Mouse (Mus musculus): Measurements from ENCODE around the gene Cars. TPM values are rescaled to one million over a fixed set of nuclear protein-coding genes. Genes with fewer than 3 reads are reported as not detected.
A peak's percentile ranks its signal among the peaks of the same experiment; 100 is the strongest.
"Not testable (repeated sequence)": the region's sequence is repeated elsewhere in the genome, so short reads cannot be mapped to it uniquely, and the experiment has no call there.

Cars gene
- polyA plus RNA-seq (2016; fragmentation: Nextera tagmentation; extraction: Ambion mirVana): 75.5 and 77.0 TPM in 2 replicates

DNA sequence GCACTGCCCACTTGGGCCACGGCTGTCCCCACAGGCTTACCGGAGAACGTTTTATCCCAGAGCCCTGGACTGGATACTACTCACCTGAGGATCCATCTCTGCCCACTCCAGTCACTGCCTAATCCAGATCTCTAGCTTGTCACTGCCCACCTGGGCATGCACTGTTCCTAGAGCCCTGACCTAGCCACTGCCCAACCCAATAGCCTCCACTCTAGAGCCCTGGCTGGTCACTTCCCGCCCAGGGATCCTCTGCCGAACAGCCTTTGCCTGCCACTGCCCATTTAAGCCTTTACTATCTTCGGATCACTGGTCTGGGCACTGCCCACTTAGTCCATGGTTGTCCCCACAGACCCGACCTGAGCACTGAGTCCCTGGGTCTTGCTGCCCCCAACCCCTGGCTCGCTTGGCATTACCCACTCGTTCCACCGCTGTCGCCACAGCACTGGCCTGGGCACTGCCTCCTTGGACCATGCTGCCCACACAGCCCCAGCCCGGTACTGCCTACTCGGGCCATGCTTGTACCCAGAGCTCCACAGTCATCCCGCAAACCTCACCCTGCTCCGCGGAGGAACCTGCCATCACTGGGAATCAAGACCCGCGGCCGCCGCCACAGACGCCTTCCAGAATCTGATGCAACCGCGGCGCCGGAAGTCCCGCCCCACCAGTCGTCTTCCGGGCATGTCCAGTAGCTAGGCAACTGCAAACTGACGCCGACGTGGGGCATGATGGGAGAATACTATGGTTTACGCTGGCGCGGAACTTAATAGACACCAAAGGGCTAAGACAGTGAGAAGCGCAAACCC is at the start of gene Cars:
TSS of gene Cars (minus strand) at position 663 of the 803 bp plus-strand sequence.
- WGBS: 3% methylated on average over 35 of the region's 35 CpGs
- Histone ChIP-seq H3K4me1 (replicated peaks) (peaks cover 20% of the 10 kb centered on the region), H3K9me3 (no peaks in the 10 kb centered on the region), H3K4me3 (peak within 1 kb of the TSS; percentile 82), H3K27ac (peak within 1 kb of the TSS; percentile 91), H3K27me3 (ENCODE audit: insufficient read depth, poor library complexity, severe bottlenecking) (no peaks in the 10 kb centered on the region), H3K36me3 (peaks cover 26% of the 10 kb centered on the region)
- peak; percentile 97 for DNase-seq (ENCODE audit: low spot score)

DNA sequence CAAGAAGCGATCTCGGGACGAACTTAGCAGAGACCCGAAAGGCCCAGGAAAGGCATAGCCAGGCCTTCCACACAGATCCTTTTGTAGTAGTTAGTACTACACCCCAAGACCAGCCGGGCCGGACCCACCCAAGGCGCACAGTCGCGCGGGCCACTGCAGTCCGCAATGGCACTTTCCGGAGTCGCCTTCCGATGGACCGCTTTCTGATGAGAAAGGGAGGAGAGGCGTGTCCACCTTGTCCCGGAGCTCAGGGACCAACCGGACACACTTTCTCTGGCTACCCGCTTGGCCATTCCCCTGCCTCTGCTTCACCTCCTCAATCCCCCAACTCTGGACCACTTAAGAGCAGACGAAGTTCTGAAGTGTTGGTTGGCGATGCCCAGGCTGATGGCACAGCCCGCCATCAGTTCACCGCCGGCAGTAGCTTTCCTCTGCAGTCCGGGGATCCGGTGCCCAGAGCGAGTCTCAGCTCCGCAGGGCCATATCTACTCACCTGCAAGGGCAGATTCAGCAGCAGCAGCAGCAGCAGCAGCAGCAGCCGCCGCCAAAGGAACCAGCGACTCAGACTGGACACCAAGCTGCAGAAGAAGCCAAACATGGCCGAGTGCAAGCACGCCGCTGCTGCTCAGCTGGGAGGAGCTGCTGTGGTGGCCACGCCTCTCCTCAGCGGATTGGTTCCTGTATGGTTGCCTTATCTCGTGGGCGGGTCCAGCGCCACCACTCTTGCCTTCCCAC is 49.3 kb upstream of the Cars start, which contains the start of gene Tnfrsf22:
TSS of gene Tnfrsf22 (minus strand) at position 628 of the 735 bp plus-strand sequence.
- WGBS: 3% methylated on average over 39 of the region's 39 CpGs

DNA sequence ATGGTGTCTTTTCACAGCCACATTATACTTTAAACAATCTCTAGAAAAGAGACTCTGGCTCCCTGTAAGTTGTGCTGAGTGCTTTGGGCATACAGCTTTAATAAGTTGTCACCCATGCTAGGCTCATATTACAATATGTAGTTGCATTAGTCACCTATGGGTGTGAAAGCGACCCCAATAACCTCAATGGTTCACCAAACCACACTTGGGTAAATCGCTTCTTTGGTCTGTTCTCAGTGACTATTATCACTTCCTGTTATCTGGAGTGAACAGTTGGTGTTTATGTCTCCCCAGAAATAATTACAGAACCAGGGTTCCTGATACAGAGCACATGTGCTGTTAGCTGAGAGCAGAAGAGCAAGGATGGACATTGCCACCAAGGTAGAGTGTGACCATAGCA is 44.1 kb upstream of the Cars start:
- not testable (repeated sequence) for H3K27ac ChIP-seq; DNase-seq (ENCODE audit: low spot score); H3K4me3 ChIP-seq; H3K4me1 ChIP-seq (replicated peaks); H3K27me3 ChIP-seq (ENCODE audit: insufficient read depth, poor library complexity, severe bottlenecking); H3K36me3 ChIP-seq; H3K9me3 ChIP-seq
- 91% methylated on average over 2 of the region's 2 CpGs for WGBS

More for the DNA sequence above, 49.3 kb upstream of the Cars start, which contains the start of gene Tnfrsf22:
- no peaks in the 10 kb centered on the region for H3K4me1 ChIP-seq (replicated peaks)
- peak within 1 kb of the TSS; percentile 78 for H3K4me3 ChIP-seq
- peak; percentile 88 for DNase-seq (ENCODE audit: low spot score)
- peaks cover 16% of the 10 kb centered on the region; the same call in 1 of the 2 replicates for H3K9me3 ChIP-seq
- H3K36me3 ChIP-seq: no peaks in the 10 kb centered on the region
- no peaks in the 10 kb centered on the region for H3K27me3 ChIP-seq (ENCODE audit: insufficient read depth, poor library complexity, severe bottlenecking)
- H3K27ac ChIP-seq: peak within 1 kb of the TSS; percentile 84

DNA sequence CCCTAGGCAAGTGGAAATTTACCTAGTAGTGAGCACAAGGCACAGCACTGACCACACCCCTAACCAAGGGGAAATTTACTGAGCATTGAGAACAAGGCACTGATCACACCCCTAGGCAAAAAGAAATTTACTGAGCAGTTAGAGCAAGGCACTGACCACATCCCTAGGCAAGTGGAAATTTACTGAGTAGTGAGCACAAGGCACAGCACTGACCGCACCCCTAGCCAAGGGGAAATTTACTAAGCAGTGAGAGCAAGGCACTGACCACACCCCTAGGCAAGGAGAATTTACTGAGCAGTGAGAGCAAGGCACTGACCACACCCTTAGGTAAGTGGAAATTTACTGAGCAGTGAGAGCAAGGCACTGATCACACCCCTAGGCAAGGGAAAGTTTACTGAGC is 36.8 kb upstream of the Cars start:
- no peak for DNase-seq (ENCODE audit: low spot score)
- Histone ChIP-seq H3K27me3 (ENCODE audit: insufficient read depth, poor library complexity, severe bottlenecking) (no peaks in the 10 kb centered on the region), H3K27ac (no peak overlapping the region), H3K4me3 (no peak overlapping the region), H3K36me3 (no peaks in the 10 kb centered on the region), H3K4me1 (replicated peaks) (no peaks in the 10 kb centered on the region), H3K9me3 (no peaks in the 10 kb centered on the region)
- WGBS: 93% methylated on average over 1 of the region's 1 CpGs

DNA sequence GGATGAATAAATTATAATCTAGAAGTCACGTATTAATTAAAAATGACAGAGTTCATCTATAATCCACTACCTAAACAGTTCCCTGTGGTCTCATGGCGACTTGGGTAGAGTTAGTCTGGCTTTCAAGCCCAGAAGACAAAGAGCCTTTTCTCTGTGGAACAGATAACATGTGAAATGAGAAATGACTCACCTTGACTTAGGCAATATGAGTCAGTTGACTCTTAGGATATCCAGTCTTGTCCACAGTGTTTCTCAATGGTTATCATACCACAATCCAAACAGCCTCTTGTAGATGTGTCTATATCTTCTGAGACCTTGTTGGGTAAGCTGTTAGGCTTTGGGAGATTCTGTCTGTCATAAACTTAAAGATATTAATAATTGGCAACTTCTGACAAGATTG is 31.6 kb upstream of the Cars start:
- Histone ChIP-seq H3K36me3 (no peaks in the 10 kb centered on the region), H3K4me3 (no peak overlapping the region), H3K27me3 (ENCODE audit: insufficient read depth, poor library complexity, severe bottlenecking) (no peaks in the 10 kb centered on the region), H3K27ac (no peak overlapping the region), H3K4me1 (replicated peaks) (no peaks in the 10 kb centered on the region), H3K9me3 (no peaks in the 10 kb centered on the region)
- DNase-seq (ENCODE audit: low spot score): no peak
- WGBS: 78% methylated on average over 2 of the region's 2 CpGs

DNA sequence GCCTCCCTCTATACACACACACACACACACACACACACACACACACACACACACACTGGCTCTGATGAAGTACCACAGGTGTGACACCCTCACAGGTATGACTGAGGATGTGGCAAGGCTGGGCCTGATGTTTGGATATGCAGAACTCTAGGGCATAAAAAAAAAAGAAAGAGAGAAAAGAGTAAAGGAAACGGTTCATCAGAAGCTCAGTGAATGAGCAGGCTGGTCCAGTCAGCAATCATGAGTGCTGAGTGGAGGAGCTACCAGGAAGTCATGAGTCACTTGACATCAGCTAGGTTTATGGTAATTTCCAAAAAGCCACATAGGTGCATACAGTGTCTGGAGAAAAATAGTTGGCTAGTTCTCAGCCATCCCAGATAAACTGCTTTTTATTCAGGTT is 29.6 kb upstream of the Cars start:
- Histone ChIP-seq H3K27ac (no peak overlapping the region), H3K4me3 (no peak overlapping the region), H3K4me1 (replicated peaks) (no peaks in the 10 kb centered on the region), H3K36me3 (no peaks in the 10 kb centered on the region), H3K27me3 (ENCODE audit: insufficient read depth, poor library complexity, severe bottlenecking) (no peaks in the 10 kb centered on the region), H3K9me3 (no peaks in the 10 kb centered on the region)
- no peak for DNase-seq (ENCODE audit: low spot score)
- 80% methylated on average over 1 of the region's 1 CpGs for WGBS

DNA sequence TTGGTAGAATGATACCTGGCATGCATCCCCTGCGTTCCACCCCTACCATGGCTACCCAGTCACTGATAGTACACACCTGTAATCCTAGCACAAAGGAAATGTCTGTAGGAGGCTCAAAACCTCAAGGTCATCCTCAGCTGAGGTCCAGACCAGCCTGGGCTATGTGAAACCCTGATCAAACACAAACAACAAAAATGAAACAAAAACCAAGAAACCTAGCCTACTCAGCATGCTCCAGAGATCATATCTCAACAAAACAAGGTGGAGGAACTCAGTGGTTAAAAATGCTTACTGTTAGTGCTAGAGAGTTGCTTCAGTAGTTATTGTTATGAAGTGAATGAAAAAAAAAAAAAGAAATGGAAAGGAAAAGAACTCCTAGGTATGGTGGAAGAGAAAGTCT is 28.6 kb upstream of the Cars start, which contains the start of gene Tnfrsf26:
TSS of gene Tnfrsf26 (minus strand) at position 183 of the 400 bp plus-strand sequence.
- H3K4me3 ChIP-seq: no peak within 1 kb of the TSS
- 94% methylated on average over 1 of the region's 1 CpGs for WGBS
- no peak for DNase-seq (ENCODE audit: low spot score)
- no peak within 1 kb of the TSS for H3K27ac ChIP-seq
- no peaks in the 10 kb centered on the region for H3K9me3 ChIP-seq
- no peaks in the 10 kb centered on the region for H3K36me3 ChIP-seq
- no peaks in the 10 kb centered on the region for H3K4me1 ChIP-seq (replicated peaks)
- no peaks in the 10 kb centered on the region for H3K27me3 ChIP-seq (ENCODE audit: insufficient read depth, poor library complexity, severe bottlenecking)

DNA sequence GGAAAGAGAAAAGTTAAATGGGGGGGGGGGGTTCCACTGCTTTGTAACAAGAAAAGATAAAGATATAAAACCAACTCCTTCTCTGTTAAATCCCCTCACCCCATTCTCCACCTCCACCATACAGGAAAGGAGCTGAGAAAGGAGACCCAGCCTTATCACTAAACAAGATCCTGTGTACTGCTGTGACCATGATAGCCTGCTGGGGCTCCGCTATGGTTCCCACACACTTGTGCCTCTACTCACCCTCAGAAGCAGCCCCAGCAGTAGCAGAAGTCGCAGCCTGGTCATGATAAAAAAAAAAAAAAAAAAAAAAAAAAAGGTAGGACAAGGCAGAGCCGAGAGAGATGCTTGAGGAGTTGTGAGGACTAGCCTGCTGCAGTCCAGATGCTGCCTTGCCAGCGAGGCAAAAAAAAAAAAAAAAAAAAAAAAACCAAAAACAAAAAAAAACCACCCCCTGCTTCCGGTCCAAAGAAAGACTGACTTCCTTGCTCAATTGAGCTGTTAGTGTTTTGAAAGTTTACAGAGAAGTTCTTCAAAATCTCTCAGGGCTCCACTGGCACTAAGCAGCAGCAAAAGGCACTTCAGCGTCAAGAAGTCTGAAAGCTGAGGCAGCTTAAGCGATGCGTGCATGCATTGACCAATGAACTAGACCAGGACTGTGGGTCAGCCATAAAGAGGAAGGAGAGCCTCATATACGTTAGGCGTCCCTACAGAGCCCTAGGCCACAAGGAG is 27.8 kb upstream of the Cars start:
- no peaks in the 10 kb centered on the region for H3K9me3 ChIP-seq
- no peaks in the 10 kb centered on the region for H3K36me3 ChIP-seq
- H3K4me1 ChIP-seq (replicated peaks): no peaks in the 10 kb centered on the region
- no peak for DNase-seq (ENCODE audit: low spot score)
- H3K27ac ChIP-seq: no peak overlapping the region
- no peaks in the 10 kb centered on the region for H3K27me3 ChIP-seq (ENCODE audit: insufficient read depth, poor library complexity, severe bottlenecking)
- no peak overlapping the region for H3K4me3 ChIP-seq
- WGBS: 62% methylated on average over 10 of the region's 10 CpGs

DNA sequence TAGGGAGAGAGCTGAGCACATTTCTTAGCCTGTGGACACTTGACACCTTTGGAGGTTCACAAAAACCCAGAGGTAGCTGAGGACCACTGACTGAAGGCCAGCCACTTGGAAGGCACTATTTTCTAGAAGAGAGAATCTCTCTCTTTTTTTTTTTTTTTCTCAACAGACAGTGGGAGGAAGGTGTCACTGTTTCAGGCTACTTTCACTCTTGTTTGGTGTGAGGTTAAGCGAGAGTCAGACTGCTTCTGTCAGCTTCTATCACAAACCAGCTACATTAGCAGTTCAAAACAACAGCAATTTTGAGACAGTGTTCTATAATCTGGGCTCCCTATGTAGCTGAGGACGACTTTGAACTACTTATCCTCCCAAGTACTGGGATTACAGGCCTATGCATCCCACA is 26.3 kb upstream of the Cars start:
- no peaks in the 10 kb centered on the region for H3K4me1 ChIP-seq (replicated peaks)
- no peak overlapping the region for H3K27ac ChIP-seq
- no peaks in the 10 kb centered on the region for H3K36me3 ChIP-seq
- no peak for DNase-seq (ENCODE audit: low spot score)
- H3K9me3 ChIP-seq: no peaks in the 10 kb centered on the region
- H3K27me3 ChIP-seq (ENCODE audit: insufficient read depth, poor library complexity, severe bottlenecking): no peaks in the 10 kb centered on the region
- 61% methylated on average over 2 of the region's 2 CpGs for WGBS
- H3K4me3 ChIP-seq: no peak overlapping the region

DNA sequence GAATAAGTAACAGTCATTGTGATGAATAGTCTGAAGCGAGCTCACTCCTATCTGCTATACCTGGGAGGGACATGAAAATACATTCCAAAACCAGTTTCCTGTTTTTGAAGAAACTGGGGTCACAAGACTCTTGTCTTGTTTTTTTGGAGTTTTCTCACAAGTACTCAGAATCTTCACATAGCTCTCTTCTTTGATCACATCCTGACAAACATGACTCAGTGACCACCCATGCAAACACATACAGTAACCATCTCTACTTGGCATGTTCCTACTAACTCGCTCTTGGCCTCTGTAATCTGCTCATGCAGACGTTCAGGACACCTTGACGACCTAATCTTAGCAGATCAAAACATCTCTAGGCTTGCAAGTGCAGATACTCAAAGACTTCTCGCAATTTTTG is 25.3 kb upstream of the Cars start:
- H3K27ac ChIP-seq: no peak overlapping the region
- no peaks in the 10 kb centered on the region for H3K9me3 ChIP-seq
- no peak overlapping the region for H3K4me3 ChIP-seq
- WGBS: 75% methylated on average over 5 of the region's 5 CpGs
- H3K4me1 ChIP-seq (replicated peaks): no peaks in the 10 kb centered on the region
- DNase-seq (ENCODE audit: low spot score): no peak
- no peaks in the 10 kb centered on the region for H3K36me3 ChIP-seq
- H3K27me3 ChIP-seq (ENCODE audit: insufficient read depth, poor library complexity, severe bottlenecking): no peaks in the 10 kb centered on the region

DNA sequence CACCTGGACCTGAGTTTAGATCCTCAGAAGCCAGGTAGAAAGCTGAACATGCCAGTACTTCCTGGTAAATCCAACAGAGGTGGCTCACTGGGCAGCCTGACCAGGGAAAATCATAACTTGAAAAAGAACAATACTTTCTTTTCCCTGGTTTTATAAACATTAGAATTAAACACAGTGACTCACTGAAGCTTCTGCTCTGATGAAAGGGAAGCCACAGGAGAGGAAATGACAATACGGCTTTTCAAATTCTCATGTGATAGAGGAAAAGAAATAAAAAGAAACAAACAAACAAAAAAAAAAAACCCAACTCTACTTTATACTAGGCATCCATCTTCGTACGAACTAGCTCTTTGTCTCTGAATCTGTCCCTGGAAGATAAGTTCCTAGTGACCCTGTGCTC is 24.7 kb upstream of the Cars start:
- Histone ChIP-seq H3K27ac (no peak overlapping the region), H3K9me3 (no peaks in the 10 kb centered on the region), H3K36me3 (no peaks in the 10 kb centered on the region), H3K27me3 (ENCODE audit: insufficient read depth, poor library complexity, severe bottlenecking) (no peaks in the 10 kb centered on the region), H3K4me1 (replicated peaks) (no peaks in the 10 kb centered on the region), H3K4me3 (no peak overlapping the region)
- no peak for DNase-seq (ENCODE audit: low spot score)
- 85% methylated on average over 3 of the region's 3 CpGs for WGBS

DNA sequence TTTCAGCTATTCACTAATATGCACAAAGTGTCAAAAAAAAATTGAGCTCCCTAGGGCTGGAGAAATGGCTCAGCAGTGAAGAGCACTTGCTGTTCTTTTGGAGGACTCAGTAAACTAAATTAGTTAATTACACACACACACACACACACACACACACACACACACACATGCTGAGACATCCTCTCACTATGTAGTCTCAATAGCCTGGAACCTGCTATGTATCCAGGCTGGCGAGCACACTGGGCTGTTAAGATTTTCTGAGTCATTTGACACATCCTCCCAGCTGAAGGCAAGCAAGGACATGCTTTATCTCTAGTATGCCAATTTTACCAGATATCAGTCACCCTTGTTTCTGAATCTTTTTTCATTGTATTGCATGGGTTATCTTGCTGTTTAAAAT is 21.1 kb upstream of the Cars start:
- Histone ChIP-seq H3K4me3 (no peak overlapping the region), H3K27ac (no peak overlapping the region), H3K36me3 (no peaks in the 10 kb centered on the region), H3K27me3 (ENCODE audit: insufficient read depth, poor library complexity, severe bottlenecking) (no peaks in the 10 kb centered on the region), H3K4me1 (replicated peaks) (no peaks in the 10 kb centered on the region), H3K9me3 (no peaks in the 10 kb centered on the region)
- DNase-seq (ENCODE audit: low spot score): no peak
- WGBS: 81% methylated on average over 1 of the region's 1 CpGs
